In genomic region chr17:86203531-86204450, GRCm38 (mm10) we compare ENCODE assay signal across 9 mouse cellular contexts. TPM values are rescaled to one million over a fixed set of nuclear protein-coding genes. Genes with fewer than 3 reads are reported as not detected.
DNase-seq lines count a peak whose midpoint lies in the region; ATAC-seq and TF ChIP-seq lines count a peak whose summit lies in the region.
"Had no signal": no experiment of that assay in that cellular context is flagged by ENCODE, and none has a peak within 500 bp of the region (broad histone marks: within the 10 kb centered on the region; RNA-seq: fewer than 3 reads in every experiment).

No protein-coding gene starts in this region.

- no peak overlapping the region for H3K4me2 ChIP-seq in forebrain, postnatal 0 days (ENCODE audit: low read depth)

- 58% methylated on average over 20 of the region's 20 CpGs for WGBS in forebrain, postnatal 0 days

- no peak overlapping the region for H3K4me3 ChIP-seq in layer of hippocampus, adult 2 months
- H3K4me3 ChIP-seq in forebrain, postnatal 0 days (ENCODE audit: low read depth, low read length), result no peak overlapping the region

- peak overlapping the region; percentile 7; the same call in 1 of the 2 replicates for H3K27ac ChIP-seq in layer of hippocampus, adult 2 months
- H3K27ac ChIP-seq in forebrain, postnatal 0 days (ENCODE audit: low read depth, low read length), result no peak overlapping the region

- no peaks in the 10 kb centered on the region for H3K36me3 ChIP-seq in forebrain, postnatal 0 days (ENCODE audit: insufficient read depth)
- H3K36me3 ChIP-seq: G1E had no signal

- no peaks in the 10 kb centered on the region for H3K4me1 ChIP-seq in forebrain, postnatal 0 days (ENCODE audit: insufficient read depth)

- no peaks in the 10 kb centered on the region for H3K9me3 ChIP-seq in forebrain, postnatal 0 days (ENCODE audit: low read length)

- H3K27me3 ChIP-seq in forebrain, postnatal 0 days (ENCODE audit: insufficient read depth, low read length), result no peaks in the 10 kb centered on the region

- no peak overlapping the region for H3K9ac ChIP-seq in forebrain, postnatal 0 days

- peak; percentile 39; the same call in 1 of the 2 replicates for ATAC-seq in megakaryocyte-erythroid progenitor cell, adult 5-6 weeks (replicated peaks; ENCODE audit: low FRiP score, low TSS enrichment, poor library complexity, severe bottlenecking)
- no peak for ATAC-seq in forebrain, postnatal 0 days

- DNase-seq in layer of hippocampus, adult 2 months (ENCODE audit: low spot score in 2 of 2), result no peak
- no peak for DNase-seq in layer of hippocampus, adult 8-10 months (ENCODE audit: low spot score in 2 of 2)
- DNase-seq in cerebellum, postnatal 36 days, result peak; percentile 66 to 70
- peak; percentile 43 to 55 for DNase-seq in kidney, adult 8-10 months
- DNase-seq in urinary bladder, postnatal 25 days (ENCODE audit: low spot score), result no peak
- no peak for DNase-seq in layer of hippocampus, postnatal 25 days (ENCODE audit: extremely low spot score in 1 of 2, low spot score in 1 of 2)
- DNase-seq in forebrain, postnatal 0 days, result no peak

- no peak for TF ChIP-seq CTCF in layer of hippocampus, adult 2 months (conservative IDR thresholded peaks at IDR 0.05)
- TF ChIP-seq CTCF in forebrain, postnatal 0 days (IDR thresholded peaks at IDR 0.05; ENCODE audit: low read depth), result no peak

RNA-seq across cellular contexts. Expression of gene Prkce, which starts 36.2 kb away (rescaled TPM):
- total RNA-seq in layer of hippocampus, adult 2 months (2021), result 100 to 1,000 TPM; 422 to 451 TPM
- total RNA-seq in layer of hippocampus, adult 8-10 months (2022), result 100 to 1,000 TPM; 343 to 388 (median 379) TPM
- 3.8 and 5.3 TPM in 2 replicates for total RNA-seq in megakaryocyte-erythroid progenitor cell, adult 5-6 weeks (2014; fragmentation: Nextera tagmentation)
- total RNA-seq in megakaryocyte-erythroid progenitor cell, adult 5-6 weeks (2017), result 1.7 and 5.7 TPM in 2 replicates
- 100 to 1,000 TPM; 388 to 432 TPM for total RNA-seq in layer of hippocampus, postnatal 25 days (2021)
- 90.0 and 94.3 TPM in 2 replicates for total RNA-seq in forebrain, postnatal 0 days (2014; rRNA removed)
- 59.8 and 91.3 TPM in 2 replicates for polyA plus RNA-seq in forebrain, postnatal 0 days (2015; fragmentation: Nextera tagmentation; extraction: Ambion mirVana)

RNA-seq across cellular contexts. Expression of gene Srbd1, which starts 58.8 kb away (rescaled TPM):
- total RNA-seq in layer of hippocampus, adult 2 months (2021), result 10 to 100 TPM; 16.5 to 17.0 TPM
- total RNA-seq in layer of hippocampus, adult 8-10 months (2022), result 10 to 100 TPM; 14.6 to 18.9 (median 15.8) TPM
- 34.2 and 38.8 TPM in 2 replicates for total RNA-seq in megakaryocyte-erythroid progenitor cell, adult 5-6 weeks (2014; fragmentation: Nextera tagmentation)
- 33.0 and 35.5 TPM in 2 replicates for total RNA-seq in megakaryocyte-erythroid progenitor cell, adult 5-6 weeks (2017)
- total RNA-seq in layer of hippocampus, postnatal 25 days (2021), result 10 to 100 TPM; 14.4 to 15.1 TPM
- total RNA-seq in forebrain, postnatal 0 days (2014; rRNA removed), result 20.8 and 20.9 TPM in 2 replicates
- 5.3 and 9.4 TPM in 2 replicates for polyA plus RNA-seq in forebrain, postnatal 0 days (2015; fragmentation: Nextera tagmentation; extraction: Ambion mirVana)

Comparison
In these comparisons a context has a peak if more than half of its experiments do, and no peak if none do; other contexts are left out.
1. DNase-seq: peak in cerebellum, postnatal 36 days (2 of 2) and kidney, adult 8-10 months (2 of 2); none in layer of hippocampus, adult 2 months (0 of 2), layer of hippocampus, adult 8-10 months (0 of 2), urinary bladder, postnatal 25 days (single experiment), layer of hippocampus, postnatal 25 days (0 of 2) and forebrain, postnatal 0 days (single experiment).
2. RNA of gene Prkce, which starts 36.2 kb away (total RNA-seq): 422 to 451 TPM in layer of hippocampus, adult 2 months, 388 to 432 TPM in layer of hippocampus, postnatal 25 days, 343 to 388 TPM in layer of hippocampus, adult 8-10 months and 90.0 to 94.3 TPM in forebrain, postnatal 0 days; 1.7 to 5.7 TPM in megakaryocyte-erythroid progenitor cell, adult 5-6 weeks; every median in the first group is over 10 times any median in the second.